Mouse (Mus musculus) heart, embryonic 13.5 days (tissue): Measurements from ENCODE around the gene Zfp764. TPM values are rescaled to one million over a fixed set of nuclear protein-coding genes. Genes with fewer than 3 reads are reported as not detected.
"Not testable (repeated sequence)": the region's sequence is repeated elsewhere in the genome, so short reads cannot be mapped to it uniquely, and the experiment has no call there.

Experiments
- ATAC-seq: fragments of 200-750 bp; cut with Nextera tagmentation; 2 replicates; pipeline ENCODE4 v1.8.0; 2017; ENCODE audit warnings: moderate TSS enrichment; ENCODE audit not compliant: insufficient number of reproducible peaks, low FRiP score, low TSS enrichment; ENCODE audit errors: extremely low read depth
- H3K27ac ChIP-seq: fragments of 300-500 bp; sonication (generic); replicated peaks from 2 replicates; pipeline ENCODE4 v1.5.1; 2015; ENCODE audit warnings: moderate library complexity, mild to moderate bottlenecking, inconsistent platforms
- H3K27me3 ChIP-seq: fragments of 300-500 bp; sonication (generic); replicated peaks from 2 replicates; pipeline ENCODE4 v1.6.1; 2015; ENCODE audit warnings: mild to moderate bottlenecking, inconsistent platforms
- H3K36me3 ChIP-seq: fragments of 300-500 bp; sonication (generic); 2 replicates; pipeline ENCODE4 v1.6.1; 2015; ENCODE audit warnings: mild to moderate bottlenecking, inconsistent platforms
- H3K4me1 ChIP-seq: fragments of 300-500 bp; sonication (generic); 2 replicates; pipeline ENCODE4 v1.6.1; 2015; ENCODE audit warnings: inconsistent platforms
- H3K4me2 ChIP-seq: fragments of 300-500 bp; sonication (generic); 2 replicates; pipeline ENCODE4 v1.6.1; 2015; ENCODE audit warnings: inconsistent platforms, mild to moderate bottlenecking, moderate library complexity
- H3K4me3 ChIP-seq: fragments of 300-500 bp; sonication (generic); 2 replicates; pipeline ENCODE4 v1.5.1; 2015; ENCODE audit warnings: moderate library complexity, mild to moderate bottlenecking, inconsistent platforms
- H3K9ac ChIP-seq: fragments of 300-500 bp; sonication (generic); 2 replicates; pipeline ENCODE4 v1.6.1; 2015; ENCODE audit warnings: inconsistent platforms, mild to moderate bottlenecking, moderate library complexity
- H3K9me3 ChIP-seq: fragments of 300-500 bp; sonication (generic); 2 replicates; pipeline ENCODE4 v1.6.1; 2016; ENCODE audit warnings: inconsistent platforms
- WGBS: fragments of 180-500 bp; shearing (Covaris S2); methylation state at CpG from one replicate; pipeline ENCODE4 v1.1.7; 2015; ENCODE audit warnings: mixed read lengths; 5-methylcytosine and 5-hydroxymethylcytosine counted together
- polyA plus RNA-seq: library from polyadenylated mRNA; unstranded; fragments of >200 nt; fragmentation: Nextera tagmentation; extraction: Ambion mirVana; gene quantifications from 2 replicates; pipeline ENCODE4 v1.2.1, GENCODE M21; 2015

The Zfp764 gene
- 4.6 and 5.0 TPM in 2 replicates for polyA plus RNA-seq

- not testable (repeated sequence) for H3K27me3 ChIP-seq, H3K4me1 ChIP-seq, H3K9me3 ChIP-seq, H3K36me3 ChIP-seq
- Histone ChIP-seq H3K27ac (peak within 1 kb of the TSS; percentile 65), H3K9ac (peak within 1 kb of the TSS; percentile 89), H3K4me3 (peak within 1 kb of the TSS; percentile 70), H3K4me2 (peak within 1 kb of the TSS; percentile 94)
- WGBS = 6% methylated on average over 40 of the region's 40 CpGs
- peak; percentile 73 for ATAC-seq
Measured at GRCm38 (mm10) chr7:127406002-127406987, at the start of gene Zfp764. TSS of gene Zfp764 (minus strand) at chr7:127406822.

DNA sequence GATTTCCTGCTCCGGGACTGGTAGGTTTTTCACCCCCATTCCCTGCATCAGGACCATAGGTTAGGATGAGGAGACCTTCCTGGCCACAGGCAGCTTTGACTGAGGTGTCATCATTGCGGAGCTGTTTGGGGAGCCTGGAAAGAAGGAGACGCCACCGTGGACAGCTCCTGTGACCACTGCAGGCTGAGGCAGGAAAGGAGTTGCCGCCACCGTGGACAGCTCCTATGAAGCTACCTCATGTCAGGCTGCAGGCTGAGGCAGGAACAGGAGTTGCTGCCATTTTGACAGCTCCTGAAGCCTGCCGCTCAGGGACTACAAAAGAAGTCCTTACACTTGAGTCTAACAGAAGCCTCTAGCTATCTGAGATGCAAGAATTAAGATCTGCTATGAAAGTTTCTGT is 48.3 kb upstream of the Zfp764 start:
- peaks cover 77% of the 10 kb centered on the region for H3K36me3 ChIP-seq

DNA sequence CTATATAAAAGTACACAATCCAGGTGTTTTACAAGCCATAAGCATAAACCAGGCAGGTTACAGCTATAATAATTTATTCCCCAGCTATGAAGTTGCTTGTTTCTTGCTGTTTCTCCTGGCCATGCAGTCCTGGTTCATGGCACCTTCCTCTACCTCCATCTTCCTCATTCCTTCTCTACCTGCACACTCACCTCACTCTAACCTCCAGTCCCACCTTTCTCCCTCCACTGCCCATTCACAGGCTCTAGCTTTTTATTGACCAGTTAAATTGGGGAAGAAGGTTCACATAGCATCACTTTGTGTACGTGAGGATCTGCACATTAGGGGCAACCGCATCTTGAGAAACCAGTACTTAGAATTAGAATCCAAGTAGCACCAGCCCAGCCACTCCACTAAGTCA is 46.4 kb upstream of the Zfp764 start:
- no peak for ATAC-seq

More for the DNA sequence above, 48.3 kb upstream of the Zfp764 start:
- H3K4me3 ChIP-seq = no peak overlapping the region
- no peaks in the 10 kb centered on the region; the same call in 1 of the 2 replicates for H3K9me3 ChIP-seq
- no peak for ATAC-seq
- H3K4me2 ChIP-seq = no peak overlapping the region
- no peak overlapping the region for H3K27ac ChIP-seq
- no peaks in the 10 kb centered on the region for H3K27me3 ChIP-seq
- H3K9ac ChIP-seq = no peak overlapping the region
- 78% methylated on average over 7 of the region's 7 CpGs for WGBS
- peaks cover 25% of the 10 kb centered on the region for H3K4me1 ChIP-seq

DNA sequence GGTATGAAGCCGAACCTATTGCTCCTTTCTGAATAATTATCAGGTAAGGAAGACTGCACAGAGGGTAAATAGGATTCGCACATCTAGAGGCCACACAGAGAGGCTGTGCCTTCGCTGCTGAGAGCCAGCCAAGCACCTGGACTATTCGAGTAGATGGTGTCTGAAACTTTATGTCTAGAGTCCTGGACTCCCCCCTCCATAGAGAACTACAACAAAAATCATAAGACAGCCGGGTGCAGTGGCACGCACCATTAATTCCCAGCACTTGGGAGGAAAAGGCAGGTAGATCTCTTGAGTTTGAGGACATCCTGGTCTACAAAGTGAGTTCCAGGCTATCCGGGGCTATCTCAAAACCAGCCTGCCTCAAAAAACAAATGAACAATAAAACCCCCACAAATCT is 43.3 kb upstream of the Zfp764 start:
- no peak for ATAC-seq
- peak overlapping the region; percentile 94 for H3K4me3 ChIP-seq
- no peak overlapping the region for H3K27ac ChIP-seq
- H3K9me3 ChIP-seq = no peaks in the 10 kb centered on the region
- peaks cover 39% of the 10 kb centered on the region for H3K4me1 ChIP-seq
- WGBS = 79% methylated on average over 7 of the region's 7 CpGs
- H3K27me3 ChIP-seq = no peaks in the 10 kb centered on the region
- peak overlapping the region; percentile 87 for H3K4me2 ChIP-seq
- peak overlapping the region; percentile 96 for H3K9ac ChIP-seq
- peaks cover 57% of the 10 kb centered on the region for H3K36me3 ChIP-seq

More for the DNA sequence above, 46.4 kb upstream of the Zfp764 start:
- no peak overlapping the region for H3K9ac ChIP-seq
- no peaks in the 10 kb centered on the region; the same call in 1 of the 2 replicates for H3K9me3 ChIP-seq
- no peak overlapping the region for H3K4me2 ChIP-seq
- H3K4me3 ChIP-seq = no peak overlapping the region
- H3K4me1 ChIP-seq = peaks cover 33% of the 10 kb centered on the region
- no peaks in the 10 kb centered on the region for H3K27me3 ChIP-seq
- H3K27ac ChIP-seq = no peak overlapping the region
- WGBS = 93% methylated on average over 2 of the region's 2 CpGs
- peaks cover 65% of the 10 kb centered on the region for H3K36me3 ChIP-seq

DNA sequence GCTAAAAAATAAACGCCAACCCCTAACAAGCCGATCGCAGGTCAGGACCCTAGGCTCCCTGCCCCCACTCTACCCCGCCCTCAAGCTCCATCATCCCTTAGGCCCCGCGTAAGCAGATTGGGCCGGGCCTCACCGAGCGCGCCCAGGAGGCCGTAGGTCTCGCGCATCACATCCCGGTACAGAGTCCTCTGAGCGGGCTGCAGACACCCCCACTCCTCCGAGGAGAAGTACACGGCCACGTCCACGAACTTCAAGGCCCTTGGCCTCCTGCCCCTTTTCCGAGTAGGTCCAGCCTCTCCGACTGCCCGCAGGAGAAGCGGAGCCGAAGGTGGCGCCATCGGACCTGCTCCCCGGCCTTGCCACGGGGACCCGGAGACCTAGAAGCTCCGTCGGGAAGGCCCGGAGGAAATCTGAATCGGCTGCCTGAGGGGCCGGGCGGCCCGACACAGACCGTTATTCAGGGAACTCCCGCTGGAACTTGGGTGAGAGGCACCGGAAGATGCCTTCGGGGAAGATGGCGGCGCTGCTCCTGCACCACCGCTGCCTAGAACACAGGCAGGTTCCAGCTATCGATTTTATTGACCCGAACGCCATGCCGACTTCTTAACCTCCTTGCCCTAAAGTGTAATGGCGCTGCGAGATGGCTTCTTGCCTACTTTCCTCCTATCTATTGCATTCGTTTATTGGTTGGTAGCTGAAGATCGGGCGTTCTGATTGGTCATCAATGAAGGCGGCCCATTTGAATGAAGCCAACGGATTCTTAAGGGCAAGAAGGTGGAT is 42.1 kb upstream of the Zfp764 start, which contains the start of gene Zfp689:
Gene Zfp689 (minus strand): TSS at position 638 of the 780 bp plus-strand sequence.
- peak within 1 kb of the TSS; percentile 96 for H3K9ac ChIP-seq
- WGBS = under 1% methylated on average over 54 of the region's 54 CpGs
- peak within 1 kb of the TSS; percentile 87 for H3K4me2 ChIP-seq
- H3K27ac ChIP-seq = peak within 1 kb of the TSS; percentile 96
- H3K4me1 ChIP-seq = peaks cover 39% of the 10 kb centered on the region
- no peaks in the 10 kb centered on the region for H3K27me3 ChIP-seq
- H3K9me3 ChIP-seq = no peaks in the 10 kb centered on the region
- ATAC-seq = peak; percentile 70; the same call in 1 of the 2 replicates
- peak within 1 kb of the TSS; percentile 94 for H3K4me3 ChIP-seq
- H3K36me3 ChIP-seq = peaks cover 59% of the 10 kb centered on the region

DNA sequence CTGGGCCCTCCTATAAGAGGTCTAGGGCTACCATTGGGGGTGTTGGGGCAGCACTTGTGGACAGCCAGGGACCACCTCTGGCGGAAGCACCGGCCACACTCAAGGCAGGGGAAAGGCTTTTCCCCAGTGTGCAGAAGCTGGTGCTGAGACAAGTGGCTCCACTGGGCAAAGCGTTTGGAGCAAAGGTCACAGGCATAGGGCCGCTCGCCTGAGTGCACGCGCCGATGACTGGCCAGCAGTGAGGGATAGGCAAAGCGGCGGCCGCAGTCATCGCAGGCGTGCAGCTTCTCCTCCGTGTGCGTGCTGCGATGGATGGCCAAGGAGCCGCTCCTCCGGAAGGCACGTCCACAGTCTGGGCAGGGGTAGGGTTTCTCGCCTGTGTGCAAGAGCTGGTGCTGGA is 37.4 kb upstream of the Zfp764 start:
- H3K4me3 ChIP-seq = no peak overlapping the region
- H3K27ac ChIP-seq = no peak overlapping the region
- H3K36me3 ChIP-seq = peaks cover 58% of the 10 kb centered on the region
- no peak overlapping the region for H3K4me2 ChIP-seq
- H3K9ac ChIP-seq = no peak overlapping the region
- no peak for ATAC-seq
- no peaks in the 10 kb centered on the region for H3K9me3 ChIP-seq
- WGBS = 86% methylated on average over 20 of the region's 20 CpGs
- no peaks in the 10 kb centered on the region for H3K27me3 ChIP-seq
- H3K4me1 ChIP-seq = peaks cover 7% of the 10 kb centered on the region

DNA sequence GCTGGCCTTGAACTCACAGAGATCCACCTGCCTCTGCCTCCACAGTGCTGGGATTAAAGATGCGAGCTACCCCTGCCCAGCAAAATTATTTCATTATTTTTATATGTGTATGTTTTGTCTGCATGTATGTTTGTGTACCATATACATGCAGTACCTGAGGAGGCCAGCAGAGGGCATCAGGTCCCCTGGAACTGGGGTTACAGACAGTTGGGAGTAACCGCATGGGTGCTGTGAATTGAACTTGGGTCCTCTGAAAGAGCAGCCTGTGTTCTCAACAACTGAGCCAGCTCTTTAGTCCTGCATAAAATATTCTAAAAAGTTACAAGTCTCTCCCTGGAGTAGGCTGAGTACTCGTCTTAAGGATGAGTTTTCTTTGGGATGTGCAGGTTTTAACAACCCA is 31.1 kb upstream of the Zfp764 start:
- no peak for ATAC-seq
- peaks cover 15% of the 10 kb centered on the region for H3K36me3 ChIP-seq
- no peaks in the 10 kb centered on the region for H3K4me1 ChIP-seq
- H3K27me3 ChIP-seq = peaks cover 2% of the 10 kb centered on the region; the same call in 1 of the 2 replicates
- WGBS = 79% methylated on average over 3 of the region's 3 CpGs
- H3K9ac ChIP-seq = no peak overlapping the region
- H3K9me3 ChIP-seq = peaks cover 9% of the 10 kb centered on the region; the same call in 1 of the 2 replicates
- H3K27ac ChIP-seq = no peak overlapping the region
- H3K4me3 ChIP-seq = no peak overlapping the region
- H3K4me2 ChIP-seq = no peak overlapping the region

- Histone ChIP-seq H3K4me1 (no peaks in the 10 kb centered on the region), H3K36me3 (no peaks in the 10 kb centered on the region), H3K9me3 (peaks cover 9% of the 10 kb centered on the region; the same call in 1 of the 2 replicates), H3K4me2 (no peak overlapping the region), H3K9ac (no peak overlapping the region), H3K27ac (no peak overlapping the region), H3K27me3 (peaks cover 13% of the 10 kb centered on the region; the same call in 1 of the 2 replicates), H3K4me3 (no peak overlapping the region)
- WGBS = 86% methylated on average over 4 of the region's 4 CpGs
- no peak for ATAC-seq
Measured at GRCm38 (mm10) chr7:127435206-127435605, 28.6 kb upstream of the Zfp764 start.

DNA sequence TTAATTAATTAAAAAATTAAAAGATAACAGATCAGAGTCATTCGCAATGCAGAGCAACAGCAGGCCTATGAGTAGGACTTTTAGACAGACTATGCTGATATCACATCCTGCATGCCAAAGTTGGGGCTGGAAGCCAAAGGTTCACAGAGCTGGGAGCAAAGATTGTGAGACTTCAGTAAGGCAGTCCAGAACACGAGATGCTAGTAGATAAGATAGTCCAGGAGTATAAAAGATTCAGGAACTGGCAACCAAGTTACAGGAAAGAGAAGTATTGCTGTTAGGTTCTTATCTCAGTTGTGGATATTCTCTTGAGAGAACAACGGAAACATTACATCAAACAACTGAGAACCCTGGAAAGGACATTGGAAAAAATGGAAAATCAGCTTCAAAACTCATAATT is 19.7 kb upstream of the Zfp764 start:
- ATAC-seq = no peak

GRCm38 (mm10) chr7:127425911-127426310 is 19.3 kb upstream of the Zfp764 start:
- 72% methylated on average over 2 of the region's 2 CpGs for WGBS
- peaks cover 12% of the 10 kb centered on the region for H3K4me1 ChIP-seq

More for the DNA sequence above, 19.7 kb upstream of the Zfp764 start:
- Histone ChIP-seq H3K9ac (no peak overlapping the region), H3K36me3 (no peaks in the 10 kb centered on the region), H3K9me3 (no peaks in the 10 kb centered on the region), H3K4me3 (no peak overlapping the region), H3K27ac (0 out of 2 replicates have a peak overlapping the region, but pooled peaks have one; percentile 32), H3K27me3 (peaks cover 26% of the 10 kb centered on the region), H3K4me1 (peaks cover 7% of the 10 kb centered on the region), H3K4me2 (no peak overlapping the region)
- WGBS = 37% methylated on average over 3 of the region's 3 CpGs

GRCm38 (mm10) chr7:127425291-127425690 is 18.7 kb upstream of the Zfp764 start:
- 77% methylated on average over 3 of the region's 3 CpGs for WGBS
- H3K27me3 ChIP-seq = peaks cover 21% of the 10 kb centered on the region
- no peak overlapping the region for H3K9ac ChIP-seq
- no peak for ATAC-seq
- H3K4me1 ChIP-seq = peaks cover 17% of the 10 kb centered on the region
- H3K27ac ChIP-seq = no peak overlapping the region
- no peaks in the 10 kb centered on the region for H3K9me3 ChIP-seq
- no peak overlapping the region for H3K4me2 ChIP-seq
- no peak overlapping the region for H3K4me3 ChIP-seq
- no peaks in the 10 kb centered on the region for H3K36me3 ChIP-seq

More at GRCm38 (mm10) chr7:127425911-127426310, 19.3 kb upstream of the Zfp764 start:
- Histone ChIP-seq H3K4me3 (no peak overlapping the region), H3K27me3 (peaks cover 26% of the 10 kb centered on the region), H3K9ac (no peak overlapping the region), H3K36me3 (no peaks in the 10 kb centered on the region), H3K4me2 (no peak overlapping the region), H3K27ac (no peak overlapping the region), H3K9me3 (no peaks in the 10 kb centered on the region)
- ATAC-seq = no peak
